Mouse (Mus musculus) gastrocnemius, adult 18-20 months (tissue): ENCODE measurements around the gene Dntt. TPM values are rescaled to one million over a fixed set of nuclear protein-coding genes. Genes with fewer than 3 reads are reported as not detected.

Source experiments
- DNase-seq: peaks from one replicate; pipeline ENCODE4 v3.0.0; 2021; ENCODE audit warnings: low spot score
- total RNA-seq, 2 experiments: library from RNA; stranded (reverse); gene quantifications; 2 replicates each; pipeline ENCODE4 v1.2.3; 2021

Gene Dntt
- total RNA-seq, 2 experiments from 2014 or later, result not detected

- no peak for DNase-seq
These were observed 24.5 kb downstream of the Dntt start for GRCm38 (mm10) chr19:41053530-41053929.

GRCm38 (mm10) chr19:41054702-41055101 is 25.6 kb downstream of the Dntt start:
- no peak for DNase-seq

GRCm38 (mm10) chr19:41071500-41071899 is 42.4 kb downstream of the Dntt start:
- peak; percentile 82 for DNase-seq

GRCm38 (mm10) chr19:41073746-41074455 is 44.8 kb downstream of the Dntt start:
- no peak for DNase-seq

GRCm38 (mm10) chr19:41076906-41077305 is 47.8 kb downstream of the Dntt start, which contains the start of gene Opalin:
Gene Opalin, minus strand, starts transcription at chr19:41077113.
- DNase-seq, result no peak

- DNase-seq, result no peak
These were observed 52.5 kb downstream of the Dntt start for GRCm38 (mm10) chr19:41081589-41081988.

GRCm38 (mm10) chr19:41083646-41084045 is 54.6 kb downstream of the Dntt start:
- DNase-seq, result no peak

GRCm38 (mm10) chr19:41086289-41086688 is 57.2 kb downstream of the Dntt start:
- no peak for DNase-seq

GRCm38 (mm10) chr19:41086700-41087099 is 57.6 kb downstream of the Dntt start:
- DNase-seq, result peak; percentile 80

GRCm38 (mm10) chr19:41087901-41088300 is 58.8 kb downstream of the Dntt start:
- no peak for DNase-seq

- DNase-seq, result no peak
These were observed 59.4 kb downstream of the Dntt start for GRCm38 (mm10) chr19:41088491-41088890.

GRCm38 (mm10) chr19:41089833-41090232 is 60.8 kb downstream of the Dntt start:
- DNase-seq, result peak; percentile 45

- DNase-seq, result no peak
These were observed 62.8 kb downstream of the Dntt start for GRCm38 (mm10) chr19:41091901-41092300.

GRCm38 (mm10) chr19:41097038-41097437 is 68.0 kb downstream of the Dntt start:
- no peak for DNase-seq

GRCm38 (mm10) chr19:41100863-41101262 is 71.8 kb downstream of the Dntt start:
- DNase-seq, result no peak

GRCm38 (mm10) chr19:41101390-41101789 is 72.3 kb downstream of the Dntt start:
- DNase-seq, result peak; percentile 77

- peak; percentile 16 for DNase-seq
These were observed 75.8 kb downstream of the Dntt start for GRCm38 (mm10) chr19:41104922-41105321.

- no peak for DNase-seq
These were observed 78.5 kb downstream of the Dntt start for GRCm38 (mm10) chr19:41107530-41107929.

GRCm38 (mm10) chr19:41108666-41109065 is 79.6 kb downstream of the Dntt start:
- DNase-seq, result no peak
